Mouse (Mus musculus): ENCODE results near the gene Abcb6. TPM values are rescaled to one million over a fixed set of nuclear protein-coding genes. Genes with fewer than 3 reads are reported as not detected.

The Abcb6 gene
- total and polyA plus RNA-seq, 2 experiments from 2014 or later = 42.5 to 46.0 TPM

- H3K36me3 ChIP-seq (ENCODE audit: insufficient read depth) = peaks cover 38% of the 10 kb centered on the region
- H3K9me3 ChIP-seq (ENCODE audit: low read length) = no peaks in the 10 kb centered on the region
- ATAC-seq = no peak
- H3K27ac ChIP-seq (ENCODE audit: low read depth, low read length) = no peak overlapping the region
- peaks cover 13% of the 10 kb centered on the region for H3K4me1 ChIP-seq (ENCODE audit: insufficient read depth)
- no peak for TF ChIP-seq CTCF (IDR thresholded peaks at IDR 0.05; ENCODE audit: low read depth)
- 61% methylated on average over 5 of the region's 5 CpGs for WGBS
- no peak overlapping the region for H3K9ac ChIP-seq
- H3K27me3 ChIP-seq (ENCODE audit: insufficient read depth, low read length) = peaks cover 3% of the 10 kb centered on the region; the same call in 1 of the 2 replicates
- no peak overlapping the region for H3K4me2 ChIP-seq (ENCODE audit: low read depth)
- no peak overlapping the region for H3K4me3 ChIP-seq (ENCODE audit: low read depth, low read length)
- no peak for DNase-seq
Measured at GRCm38 (mm10) chr1:75214886-75215285, 34.7 kb upstream of the Abcb6 start.

- peaks cover 38% of the 10 kb centered on the region for H3K36me3 ChIP-seq (ENCODE audit: insufficient read depth)
- H3K4me2 ChIP-seq (ENCODE audit: low read depth) = no peak overlapping the region
- no peak for TF ChIP-seq CTCF (IDR thresholded peaks at IDR 0.05; ENCODE audit: low read depth)
- peaks cover 16% of the 10 kb centered on the region for H3K4me1 ChIP-seq (ENCODE audit: insufficient read depth)
- no peaks in the 10 kb centered on the region for H3K27me3 ChIP-seq (ENCODE audit: insufficient read depth, low read length)
- no peak overlapping the region for H3K27ac ChIP-seq (ENCODE audit: low read depth, low read length)
- no peak overlapping the region for H3K4me3 ChIP-seq (ENCODE audit: low read depth, low read length)
- no peaks in the 10 kb centered on the region for H3K9me3 ChIP-seq (ENCODE audit: low read length)
- no peak for DNase-seq
- ATAC-seq = no peak
- no peak overlapping the region for H3K9ac ChIP-seq
- WGBS = 78% methylated on average over 2 of the region's 2 CpGs
Measured at GRCm38 (mm10) chr1:75214442-75214841, 34.2 kb upstream of the Abcb6 start.

GRCm38 (mm10) chr1:75213096-75213495 is 32.9 kb upstream of the Abcb6 start:
- Histone ChIP-seq H3K9ac (no peak overlapping the region), H3K4me2 (ENCODE audit: low read depth) (no peak overlapping the region), H3K27ac (ENCODE audit: low read depth, low read length) (no peak overlapping the region), H3K4me3 (ENCODE audit: low read depth, low read length) (no peak overlapping the region), H3K36me3 (ENCODE audit: insufficient read depth) (peaks cover 38% of the 10 kb centered on the region), H3K9me3 (ENCODE audit: low read length) (no peaks in the 10 kb centered on the region), H3K27me3 (ENCODE audit: insufficient read depth, low read length) (no peaks in the 10 kb centered on the region), H3K4me1 (ENCODE audit: insufficient read depth) (peaks cover 18% of the 10 kb centered on the region; the same call in 1 of the 2 replicates)
- ATAC-seq (no peak), DNase-seq (no peak)
- 95% methylated on average over 7 of the region's 7 CpGs for WGBS
- TF ChIP-seq CTCF (IDR thresholded peaks at IDR 0.05; ENCODE audit: low read depth) = no peak

GRCm38 (mm10) chr1:75212542-75212941 is 32.4 kb upstream of the Abcb6 start:
- Histone ChIP-seq H3K9ac (no peak overlapping the region), H3K4me3 (ENCODE audit: low read depth, low read length) (no peak overlapping the region), H3K9me3 (ENCODE audit: low read length) (no peaks in the 10 kb centered on the region), H3K4me1 (ENCODE audit: insufficient read depth) (peaks cover 18% of the 10 kb centered on the region; the same call in 1 of the 2 replicates), H3K27me3 (ENCODE audit: insufficient read depth, low read length) (no peaks in the 10 kb centered on the region), H3K27ac (ENCODE audit: low read depth, low read length) (no peak overlapping the region), H3K4me2 (ENCODE audit: low read depth) (no peak overlapping the region), H3K36me3 (ENCODE audit: insufficient read depth) (peaks cover 38% of the 10 kb centered on the region)
- TF ChIP-seq CTCF (IDR thresholded peaks at IDR 0.05; ENCODE audit: low read depth) = no peak
- DNase-seq (no peak), ATAC-seq (no peak)
- WGBS = 88% methylated on average over 4 of the region's 4 CpGs

- peak overlapping the region; percentile 89 for H3K9ac ChIP-seq
- H3K4me3 ChIP-seq (ENCODE audit: low read depth, low read length) = peak overlapping the region; percentile 84
- H3K27me3 ChIP-seq (ENCODE audit: insufficient read depth, low read length) = no peaks in the 10 kb centered on the region
- peak overlapping the region; percentile 62; the same call in 1 of the 2 replicates for H3K27ac ChIP-seq (ENCODE audit: low read depth, low read length)
- ATAC-seq = no peak; the same call in 1 of the 2 replicates
- peaks cover 18% of the 10 kb centered on the region; the same call in 1 of the 2 replicates for H3K4me1 ChIP-seq (ENCODE audit: insufficient read depth)
- no peaks in the 10 kb centered on the region for H3K9me3 ChIP-seq (ENCODE audit: low read length)
- H3K4me2 ChIP-seq (ENCODE audit: low read depth) = peak overlapping the region; percentile 74
- WGBS = 16% methylated on average over 17 of the region's 17 CpGs
- peaks cover 38% of the 10 kb centered on the region for H3K36me3 ChIP-seq (ENCODE audit: insufficient read depth)
- DNase-seq = no peak
- no peak for TF ChIP-seq CTCF (IDR thresholded peaks at IDR 0.05; ENCODE audit: low read depth)
Measured at GRCm38 (mm10) chr1:75211141-75211708, 31.0 kb upstream of the Abcb6 start.

GRCm38 (mm10) chr1:75210136-75211087 is 30.2 kb upstream of the Abcb6 start, which contains the start of the genes Glb1l and Stk16:
Gene Glb1l (minus strand): TSS chr1:75210813.
Gene Stk16 (plus strand): TSS chr1:75210838.
- DNase-seq = peak; percentile 96
- peak within 1 kb of the TSS; percentile 84 for H3K4me3 ChIP-seq (ENCODE audit: low read depth, low read length)
- TF ChIP-seq CTCF (IDR thresholded peaks at IDR 0.05; ENCODE audit: low read depth) = no peak
- H3K4me2 ChIP-seq (ENCODE audit: low read depth) = peak within 1 kb of the TSS; percentile 74
- H3K27ac ChIP-seq (ENCODE audit: low read depth, low read length) = peak within 1 kb of the TSS; percentile 62; the same call in 1 of the 2 replicates
- 7% methylated on average over 42 of the region's 42 CpGs for WGBS
- H3K4me1 ChIP-seq (ENCODE audit: insufficient read depth) = peaks cover 18% of the 10 kb centered on the region; the same call in 1 of the 2 replicates
- H3K36me3 ChIP-seq (ENCODE audit: insufficient read depth) = peaks cover 33% of the 10 kb centered on the region
- no peaks in the 10 kb centered on the region for H3K9me3 ChIP-seq (ENCODE audit: low read length)
- ATAC-seq = peak; percentile 97
- H3K27me3 ChIP-seq (ENCODE audit: insufficient read depth, low read length) = no peaks in the 10 kb centered on the region
- peak within 1 kb of the TSS; percentile 89 for H3K9ac ChIP-seq
